Mouse (Mus musculus) urinary bladder, adult 18-20 months (tissue): ENCODE data around the gene Vipr1.
"Not testable (repeated sequence)": the region's sequence is repeated elsewhere in the genome, so short reads cannot be mapped to it uniquely, and the experiment has no call there.

Experiments
- DNase-seq, 2 experiments: peaks; one replicate each; pipeline ENCODE4 v3.0.0; 2022; ENCODE audit warnings: low spot score in 2 of 2, mixed read lengths in 2 of 2

The Vipr1 gene

DNA sequence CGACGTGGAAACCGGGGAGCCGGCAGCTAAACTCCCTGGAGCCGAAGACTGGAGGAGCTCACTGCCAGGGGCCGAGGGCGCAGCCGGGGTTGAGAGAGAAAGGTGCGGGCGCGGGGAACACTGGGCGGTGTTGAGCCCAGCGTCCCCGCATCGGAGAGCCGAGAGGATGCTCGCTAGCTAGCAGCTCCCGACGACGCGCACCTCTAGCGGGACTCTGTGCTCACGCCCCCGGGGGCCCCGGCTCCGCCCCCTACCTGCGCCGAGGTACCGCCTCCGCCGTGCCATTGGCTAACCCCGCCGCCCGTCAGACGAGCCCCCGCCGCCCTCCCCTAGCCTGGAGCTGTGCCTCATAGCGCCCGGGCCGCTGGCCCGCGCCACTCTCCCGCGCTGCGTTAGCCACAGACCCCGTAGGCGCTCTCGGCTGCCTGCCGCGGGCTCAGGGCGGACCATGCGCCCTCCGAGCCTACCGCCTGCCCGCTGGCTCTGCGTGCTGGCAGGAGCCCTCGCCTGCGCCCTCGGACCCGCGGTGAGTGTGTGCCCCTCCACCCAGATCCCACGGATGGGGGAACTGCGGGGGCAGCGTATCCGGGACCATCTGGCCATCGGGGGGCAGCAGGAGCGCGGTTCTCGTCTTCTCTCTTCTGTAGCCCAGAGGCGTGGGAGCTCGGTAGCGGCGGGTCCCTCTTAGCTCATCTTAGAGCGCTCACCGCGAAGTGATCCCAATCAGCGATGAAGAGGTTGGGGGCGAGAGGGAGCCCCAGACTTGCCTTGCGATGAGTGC lies at the start of gene Vipr1:
Vipr1 (plus strand) TSS at position 316 of the 781 bp plus-strand sequence.
- DNase-seq, result peak; percentile 70 to 82

DNA sequence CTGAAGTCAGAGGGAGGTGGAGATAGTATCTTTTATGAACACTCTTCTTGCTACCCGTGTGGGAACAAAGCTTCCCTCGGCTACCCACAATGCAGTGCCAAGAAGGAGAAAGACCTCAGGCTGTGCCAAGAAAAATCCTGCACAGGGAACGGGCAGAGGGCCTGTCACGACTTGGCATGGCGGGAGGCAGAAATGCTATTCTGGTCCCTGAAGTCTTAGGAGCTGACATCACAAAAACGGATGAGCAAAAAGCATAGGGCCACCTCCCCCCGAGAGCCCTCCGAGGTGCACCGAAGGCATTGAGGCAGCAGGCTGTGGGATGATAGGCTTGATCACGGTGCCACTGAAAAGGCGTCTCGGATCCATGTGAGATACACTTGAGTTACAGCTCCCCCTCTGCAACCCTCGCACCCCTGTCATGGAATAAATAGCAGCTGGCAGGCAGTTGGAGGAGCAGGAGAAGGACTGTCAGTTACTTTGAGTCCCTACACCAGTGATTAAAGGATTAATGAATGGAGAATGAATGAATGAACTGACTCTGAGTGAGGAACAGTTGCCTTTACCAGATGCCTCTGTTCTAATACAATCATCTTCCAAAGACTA lies 49.5 kb upstream of the Vipr1 start:
- DNase-seq, result no peak

DNA sequence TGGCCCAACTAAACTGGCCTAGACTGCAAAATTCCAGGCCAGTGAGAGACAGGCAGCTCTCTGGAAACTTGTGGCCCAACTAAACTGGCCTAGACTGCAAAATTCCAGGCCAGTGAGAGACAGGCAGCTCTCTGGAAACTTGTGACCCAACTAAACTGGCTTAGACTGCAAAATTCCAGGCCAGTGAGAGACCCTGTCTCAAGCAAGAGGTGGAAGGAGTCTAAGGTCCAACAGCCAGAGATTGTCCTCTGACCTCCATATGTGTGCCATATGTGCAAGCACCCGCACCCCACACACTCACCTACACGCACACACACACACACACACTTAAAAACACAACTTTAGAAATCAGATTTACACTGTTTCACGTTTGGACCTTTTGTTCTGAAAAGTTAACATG lies 48.7 kb upstream of the Vipr1 start:
- DNase-seq, result not testable (repeated sequence)

DNA sequence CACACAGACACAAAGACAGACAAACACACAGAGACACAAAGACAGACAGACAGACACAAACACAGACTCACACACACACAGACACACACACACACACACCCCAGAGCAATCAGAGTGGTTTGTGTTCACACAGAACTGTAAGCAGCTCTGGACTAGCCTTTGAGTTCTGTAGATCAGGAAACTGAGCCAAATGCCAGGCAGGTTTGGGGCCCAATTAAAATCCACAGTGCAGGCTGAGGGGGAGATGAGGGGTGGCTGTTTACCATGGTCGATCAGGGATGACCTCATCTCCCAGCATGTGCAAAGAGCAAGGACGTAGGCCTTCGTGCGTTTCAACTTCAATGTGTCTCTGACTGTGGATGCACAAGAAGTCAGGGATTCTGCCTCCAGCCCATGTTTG lies 47.7 kb upstream of the Vipr1 start:
- no peak for DNase-seq

DNA sequence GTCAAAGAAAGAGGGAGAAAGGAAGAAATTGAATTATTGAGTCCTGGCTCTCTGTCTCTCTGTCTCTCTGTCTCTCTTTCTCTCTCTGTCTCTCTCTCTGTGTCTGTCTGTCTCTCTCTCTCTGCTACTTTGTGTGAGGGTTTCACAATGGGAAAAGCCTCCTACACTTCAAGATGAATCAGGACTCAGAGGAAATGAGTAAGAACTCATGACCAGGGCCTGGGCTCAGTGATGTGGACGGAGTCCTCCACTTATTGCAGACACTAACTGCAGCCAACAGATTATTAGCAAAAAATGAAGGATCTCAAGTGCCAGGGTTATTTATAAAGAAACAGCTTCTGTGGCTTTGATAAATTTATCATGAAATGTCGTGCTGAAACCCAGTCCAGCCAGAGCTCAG lies 44.4 kb upstream of the Vipr1 start:
- DNase-seq, result no peak

DNA sequence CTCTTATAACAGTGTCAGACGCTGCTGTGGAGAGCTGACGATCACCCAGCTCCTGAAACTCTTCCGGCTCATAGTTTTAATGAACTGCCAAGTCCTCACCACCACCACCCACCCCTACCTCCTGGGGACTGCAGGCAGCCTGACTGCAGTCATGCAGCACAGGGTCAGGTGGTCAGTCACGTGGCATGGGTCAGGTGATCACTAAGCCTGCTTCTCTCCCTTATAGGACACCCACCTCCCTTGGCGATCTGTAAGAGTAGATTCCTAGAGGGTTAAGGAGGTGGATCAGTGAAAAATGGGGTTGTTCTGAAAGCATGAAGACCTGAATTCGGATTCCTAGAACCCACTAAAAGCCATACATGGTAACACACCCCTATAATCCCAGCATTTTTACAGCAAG lies 43.0 kb upstream of the Vipr1 start:
- no peak for DNase-seq

DNA sequence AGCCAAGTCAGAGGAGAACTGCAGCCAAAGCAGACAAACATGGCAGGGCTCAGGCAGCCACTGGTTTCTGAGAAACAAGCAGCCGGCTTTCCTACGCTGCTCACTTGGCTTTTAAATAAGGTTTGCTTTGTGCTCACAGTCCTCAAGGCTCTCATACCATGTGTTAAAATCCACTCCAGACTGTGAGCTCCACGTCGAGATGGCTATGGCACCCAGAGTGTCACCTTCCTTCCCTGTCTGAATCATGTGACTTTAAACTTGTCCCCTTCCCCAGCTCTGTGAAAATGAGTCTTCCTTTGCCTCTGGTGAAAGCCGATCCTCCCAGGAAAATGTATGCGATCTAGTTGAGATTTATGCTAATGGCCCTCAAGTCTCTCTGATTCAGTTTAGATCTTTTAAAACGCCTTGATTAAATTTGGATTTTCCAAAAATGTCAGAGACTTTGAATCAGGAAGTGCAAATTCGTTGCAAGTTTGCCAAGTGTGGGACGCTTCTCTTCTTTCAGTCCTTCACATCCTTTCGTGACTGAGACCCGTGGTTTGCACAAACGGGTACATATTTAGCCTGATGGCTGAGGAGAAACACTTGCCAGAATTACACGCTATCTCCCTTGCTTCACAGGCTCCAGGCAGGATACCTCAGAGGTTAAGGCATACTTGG lies 42.2 kb upstream of the Vipr1 start:
- no peak for DNase-seq

DNA sequence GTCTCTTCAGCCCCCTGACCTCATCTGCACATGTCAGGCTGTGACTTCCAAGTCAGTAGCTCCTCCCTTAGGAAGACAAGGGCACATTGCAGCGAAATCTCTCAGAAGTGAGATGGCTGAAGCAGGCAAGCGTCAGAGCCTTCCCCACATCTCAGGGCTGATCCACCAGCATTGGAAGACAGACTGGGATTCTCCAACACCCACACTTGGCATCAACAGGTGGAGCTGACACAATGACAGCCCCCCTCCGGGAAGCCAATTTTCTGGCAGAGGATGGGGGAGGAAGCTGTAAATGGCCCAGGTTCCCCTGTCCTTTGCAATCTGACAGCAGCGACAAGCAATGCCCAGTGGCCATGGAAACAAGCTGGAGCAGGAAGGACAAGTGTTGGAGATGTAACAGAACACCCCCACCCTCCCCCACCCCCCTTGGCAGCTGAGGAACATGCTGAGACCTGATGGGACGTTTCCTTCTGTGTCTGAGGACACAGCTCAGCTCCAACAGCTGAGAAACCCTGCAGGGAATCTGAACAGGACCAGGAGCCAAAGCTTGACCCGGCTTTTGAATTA lies 41.6 kb upstream of the Vipr1 start:
- DNase-seq, result no peak

DNA sequence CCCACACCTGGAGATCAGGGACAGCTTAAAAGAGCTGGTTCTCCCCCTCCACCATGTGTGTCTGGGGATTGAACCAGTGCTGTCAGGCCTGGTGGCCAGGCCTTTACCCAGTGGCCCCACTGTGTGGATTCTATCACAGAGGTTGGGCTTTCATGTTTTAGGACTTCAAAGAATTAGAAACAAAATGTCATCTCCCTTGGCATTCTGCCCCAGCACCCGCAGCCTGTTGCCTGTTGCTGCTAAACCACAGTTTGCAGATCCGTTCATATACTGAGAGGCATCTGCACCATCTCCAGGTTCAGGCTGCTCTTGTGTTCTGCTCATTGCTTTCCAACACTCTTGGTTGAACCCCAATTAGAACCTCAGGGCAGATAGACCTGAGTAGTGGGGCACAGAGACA lies 40.1 kb upstream of the Vipr1 start:
- no peak for DNase-seq

DNA sequence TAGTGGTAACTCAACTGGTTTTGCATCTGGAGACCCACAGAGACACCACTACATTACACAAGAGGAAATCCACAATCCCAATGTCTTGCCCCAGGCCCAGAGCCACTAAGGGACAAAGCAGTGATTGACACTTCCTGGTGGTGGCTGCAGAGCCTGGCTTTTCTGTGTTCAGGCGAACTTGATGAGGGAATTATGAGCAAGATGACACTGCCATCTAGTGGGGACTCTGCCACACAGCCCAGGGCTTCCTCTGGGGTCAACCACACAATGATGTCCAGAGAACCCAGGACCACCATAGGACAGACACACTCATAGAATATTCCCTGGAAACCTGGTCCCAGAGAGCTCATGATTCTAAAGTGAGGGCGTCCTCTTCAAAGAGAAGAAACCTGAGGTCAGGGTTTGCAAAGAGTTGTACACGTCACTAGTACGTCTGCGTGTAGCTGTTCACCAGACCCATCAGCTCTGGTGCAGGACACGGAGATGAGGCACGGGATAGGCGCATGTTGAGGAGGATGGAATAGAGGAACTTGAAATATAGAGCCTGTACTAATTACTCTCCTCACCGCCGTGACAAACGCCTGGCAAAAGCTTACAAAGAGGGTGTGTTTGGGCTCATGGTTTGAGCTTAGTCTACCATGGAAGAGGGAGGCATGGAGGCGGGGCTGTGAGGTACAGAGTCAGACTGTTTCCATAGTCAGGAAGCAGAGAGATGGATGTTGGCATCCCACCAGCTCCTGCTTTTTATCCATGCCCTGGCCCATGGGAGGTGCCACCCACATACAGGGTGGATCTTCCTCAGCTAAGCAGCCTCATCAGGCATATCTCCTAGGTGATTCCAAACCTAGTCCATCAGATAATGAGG lies 36.9 kb upstream of the Vipr1 start:
- peak; percentile 41 to 52 for DNase-seq

DNA sequence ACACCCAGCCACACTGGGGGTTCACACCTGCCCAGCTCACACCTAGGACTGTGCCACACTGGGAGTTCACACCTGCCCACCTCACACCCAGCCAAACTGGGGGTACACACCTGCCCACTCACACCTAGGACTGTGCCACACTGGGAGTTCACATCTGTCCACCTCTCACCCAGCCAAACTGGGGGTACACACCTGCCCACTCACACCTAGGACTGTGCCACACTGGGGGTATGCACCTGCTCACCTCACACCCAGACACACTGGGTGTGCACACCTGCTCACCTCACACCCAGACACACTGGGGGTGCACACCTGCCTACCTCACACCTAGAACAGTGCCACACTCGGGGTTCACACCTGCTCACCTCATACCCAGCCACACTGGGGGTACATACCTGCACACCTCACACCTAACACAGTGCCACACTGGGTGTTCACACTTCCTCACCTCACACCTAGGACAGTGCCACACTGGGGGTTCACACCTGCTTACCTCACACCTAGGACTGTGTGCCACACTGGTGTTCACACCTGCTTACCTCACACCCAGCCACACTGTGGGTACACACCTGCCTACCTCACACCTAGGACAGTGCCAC lies 35.9 kb upstream of the Vipr1 start:
- no peak for DNase-seq

DNA sequence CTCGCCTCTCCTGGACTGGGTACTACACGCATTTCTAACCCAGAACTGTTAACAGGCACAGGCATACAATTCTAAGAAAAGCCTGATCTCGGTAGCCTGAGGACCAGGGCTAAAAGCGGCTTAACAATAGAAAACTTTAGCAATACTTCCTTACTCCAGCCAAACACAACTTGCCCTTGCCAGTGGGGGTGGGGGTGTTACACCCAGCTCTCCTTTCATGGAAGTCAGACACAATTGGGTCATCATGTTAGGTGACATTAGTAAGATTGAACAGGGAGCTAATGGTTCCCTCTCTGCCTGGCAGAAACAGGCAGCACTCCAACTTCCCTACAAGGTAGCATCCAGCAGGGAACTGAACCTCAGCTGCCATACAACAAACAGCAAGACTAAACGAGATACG lies 33.1 kb upstream of the Vipr1 start:
- DNase-seq, result no peak

DNA sequence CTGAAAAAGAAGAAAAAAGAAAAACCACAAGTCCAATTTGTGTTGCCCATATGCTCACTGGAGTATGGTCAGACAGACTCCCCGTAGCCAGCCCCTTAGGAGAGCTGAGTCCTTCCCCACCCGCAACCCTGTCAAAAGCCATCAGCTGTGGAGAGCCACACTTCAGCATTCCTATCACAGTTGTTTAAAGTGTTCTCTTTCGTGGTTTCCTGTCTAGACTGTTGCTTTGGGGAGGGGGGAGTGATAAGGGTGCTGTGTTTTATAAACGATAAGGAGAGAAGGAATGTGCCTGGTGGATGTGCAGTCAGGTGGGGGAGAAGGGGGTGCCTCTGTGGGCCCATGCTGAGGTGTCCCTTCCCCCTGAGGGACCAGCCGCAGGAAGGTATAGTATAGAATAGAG lies 29.3 kb upstream of the Vipr1 start:
- no peak for DNase-seq

DNA sequence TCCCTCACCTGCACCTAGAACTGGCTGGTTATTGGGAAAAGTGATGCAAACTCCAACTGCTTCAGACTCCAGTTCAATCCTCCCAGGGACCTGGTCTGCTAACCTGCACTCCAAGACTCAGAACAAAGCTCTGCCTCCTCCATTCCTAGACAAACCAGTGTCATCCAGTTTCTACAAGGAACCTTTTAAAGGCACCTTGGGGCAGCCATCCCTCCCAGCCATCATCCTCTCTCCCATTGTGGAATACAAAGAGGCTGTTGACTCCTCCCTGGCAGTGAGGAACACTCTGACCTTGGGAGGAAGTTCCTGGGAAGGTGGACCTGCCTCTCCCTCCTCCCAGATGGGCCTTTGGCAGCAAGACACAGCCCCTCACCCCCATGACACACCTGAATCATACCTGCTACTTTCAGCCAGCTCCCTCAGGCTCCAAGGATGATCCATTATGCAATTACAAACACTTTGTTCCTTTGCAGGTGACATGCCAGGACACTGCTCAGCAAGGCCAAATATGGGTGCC lies 28.2 kb upstream of the Vipr1 start:
- no peak for DNase-seq

DNA sequence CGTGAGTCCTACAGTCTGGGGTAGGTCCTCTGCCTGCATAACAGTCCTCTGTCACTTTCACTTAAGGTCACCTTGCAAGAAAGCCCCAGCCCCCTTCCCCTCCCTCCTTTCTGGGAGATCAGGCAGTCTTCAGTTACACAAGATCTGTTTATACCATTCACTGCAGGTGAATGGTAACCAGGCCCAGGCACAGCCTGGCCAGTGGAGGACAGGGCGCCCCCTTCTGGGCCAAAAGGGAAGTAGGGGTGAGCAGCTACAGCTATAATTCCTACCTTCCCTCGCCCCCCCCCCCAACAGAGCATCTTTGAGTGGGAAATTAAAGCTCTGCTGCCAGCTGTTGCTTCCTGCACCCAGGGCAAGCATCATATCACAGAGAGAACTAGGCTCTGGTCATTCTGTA lies 26.0 kb upstream of the Vipr1 start:
- no peak for DNase-seq

DNA sequence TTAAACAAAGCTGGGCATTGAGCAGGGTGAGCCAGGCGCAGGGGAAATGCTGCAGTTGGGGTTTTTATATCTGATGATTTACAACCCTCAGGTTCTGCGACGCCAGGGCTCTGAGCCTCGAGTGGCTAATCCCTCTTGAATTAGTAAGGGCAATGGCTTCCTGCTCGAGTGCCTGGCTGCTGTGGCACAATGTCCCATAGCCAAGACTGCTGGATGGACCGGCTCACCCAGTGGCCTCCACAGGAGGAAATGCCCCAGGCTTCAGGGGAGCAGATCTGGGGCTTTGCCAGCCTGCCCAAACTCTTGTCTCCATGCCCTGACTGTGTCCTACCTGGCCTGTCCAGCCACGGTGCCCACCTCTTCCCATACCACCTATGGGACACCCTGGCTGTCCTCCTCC lies 23.1 kb upstream of the Vipr1 start:
- DNase-seq, result no peak

DNA sequence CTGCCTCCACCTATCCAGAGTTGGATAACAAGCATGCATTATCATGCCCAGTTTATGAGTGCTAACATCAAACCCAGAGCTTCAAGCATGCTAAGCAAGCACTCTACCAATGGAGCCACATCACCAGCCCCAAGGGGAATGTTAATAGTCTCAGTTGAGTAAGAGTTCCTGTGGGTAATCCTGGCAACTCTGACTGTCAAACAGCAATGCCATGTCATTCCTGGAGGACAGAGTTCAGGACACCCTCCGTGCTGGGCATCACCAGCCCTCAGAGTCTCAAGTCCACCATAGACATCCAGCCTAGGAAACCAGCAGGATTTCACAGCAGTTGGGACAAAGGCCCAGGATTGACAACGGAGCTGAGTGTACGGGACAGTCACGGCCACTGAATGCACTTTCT lies 19.3 kb upstream of the Vipr1 start:
- DNase-seq, result no peak

DNA sequence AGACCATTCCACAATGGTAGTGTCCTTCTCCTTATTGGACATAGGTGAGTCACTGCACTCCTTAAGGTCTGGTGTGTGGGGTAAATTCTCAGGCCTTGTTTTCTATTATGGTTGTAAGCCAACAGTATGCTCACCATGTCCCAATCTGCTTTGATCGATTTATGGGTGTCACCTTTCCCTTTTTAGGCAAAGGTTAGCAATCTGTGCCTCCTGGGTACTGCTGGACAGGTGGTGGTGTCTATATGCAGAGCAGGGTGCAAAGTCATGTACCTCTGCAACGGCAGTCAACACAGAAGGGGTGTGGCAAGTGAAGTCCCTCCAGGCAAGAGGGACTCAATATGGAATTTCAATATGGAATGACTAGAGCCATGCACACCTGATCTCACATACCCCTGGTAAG lies 17.6 kb upstream of the Vipr1 start:
- DNase-seq, result no peak

DNA sequence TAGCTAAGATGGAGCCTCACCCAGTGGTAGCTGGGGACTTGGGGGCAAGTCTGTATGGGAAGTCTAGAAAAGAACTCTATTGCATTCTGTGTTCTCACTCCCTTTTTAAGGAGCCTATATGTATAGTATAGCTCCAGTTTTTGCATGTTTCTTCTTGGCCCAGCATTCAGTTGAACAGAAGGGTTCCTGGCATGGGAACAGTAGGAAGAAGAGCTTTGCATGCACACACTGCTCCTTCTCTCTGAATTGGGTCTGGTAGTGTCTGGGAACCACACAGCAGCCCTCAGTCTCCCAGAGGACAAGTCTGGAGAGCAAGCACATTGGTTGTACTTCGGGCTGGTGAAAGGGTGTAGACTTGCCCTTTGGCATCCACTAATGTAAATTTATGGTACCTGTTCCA lies 11.9 kb upstream of the Vipr1 start:
- no peak for DNase-seq

DNA sequence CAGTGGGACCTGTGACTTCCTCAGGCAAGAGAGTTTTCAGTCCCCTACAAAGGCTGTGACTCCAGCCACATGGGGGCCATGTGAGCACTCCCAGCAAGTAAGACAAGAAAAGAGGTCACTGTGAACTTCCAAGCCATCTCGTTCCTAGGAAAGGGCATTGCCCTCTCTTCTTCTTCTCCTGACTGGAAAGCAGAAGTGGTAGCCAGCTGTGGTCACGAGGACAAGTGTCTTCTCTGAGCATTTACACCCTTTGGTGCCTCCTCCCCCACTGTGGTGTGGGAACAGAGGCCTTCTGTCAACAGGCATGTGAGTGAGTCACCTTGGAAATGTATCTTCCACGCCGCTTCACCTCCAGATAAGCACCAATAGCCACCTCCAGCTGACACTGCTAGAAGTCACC lies 10.6 kb upstream of the Vipr1 start:
- DNase-seq, result no peak

DNA sequence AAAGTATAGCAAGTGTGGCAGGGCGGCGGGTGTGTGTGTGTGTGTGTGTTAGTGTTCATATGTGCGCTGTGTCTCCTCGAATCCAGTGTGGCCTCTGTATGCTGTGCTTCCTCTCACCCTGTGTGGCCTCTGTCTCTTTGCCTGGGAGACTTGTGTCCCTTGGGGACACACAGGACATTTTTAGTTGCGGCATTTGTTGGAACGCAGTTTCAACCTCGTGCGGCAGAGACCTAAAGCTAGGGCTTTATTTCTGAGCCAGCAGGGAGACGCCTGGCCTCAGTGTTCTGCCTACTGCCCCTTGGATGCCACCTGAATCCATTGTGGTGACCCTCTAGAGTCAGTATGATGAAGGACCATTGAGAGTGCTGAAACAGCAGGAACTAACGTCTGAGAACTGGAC lies 9.6 kb upstream of the Vipr1 start:
- DNase-seq, result no peak
